Mouse (Mus musculus) kidney, embryonic 16.5 days (tissue): ENCODE data around the gene Emc6. TPM values are rescaled to one million over a fixed set of nuclear protein-coding genes. Genes with fewer than 3 reads are reported as not detected.

Experiments
- ATAC-seq: fragments of 200-750 bp; cut with Nextera tagmentation; 2 replicates; pipeline ENCODE4 v1.8.0; 2017; ENCODE audit warnings: moderate TSS enrichment; ENCODE audit not compliant: low FRiP score, low TSS enrichment
- H3K27ac ChIP-seq: fragments of 300-500 bp; sonication (generic); 2 replicates; pipeline ENCODE4 v1.5.1; 2014; ENCODE audit warnings: low read length
- H3K27me3 ChIP-seq: fragments of 300-500 bp; sonication (generic); 2 replicates; pipeline ENCODE4 v1.6.1; 2014; ENCODE audit warnings: low read length, control low read depth, mixed read lengths; ENCODE audit not compliant: insufficient read depth
- H3K36me3 ChIP-seq: fragments of 300-500 bp; sonication (generic); 2 replicates; pipeline ENCODE4 v1.6.1; 2014; ENCODE audit warnings: low read length, control low read depth, mixed read lengths; ENCODE audit not compliant: insufficient read depth
- H3K4me1 ChIP-seq: fragments of 300-500 bp; sonication (generic); 2 replicates; pipeline ENCODE4 v1.6.1; 2014; ENCODE audit warnings: low read length, control low read depth, mixed read lengths; ENCODE audit not compliant: insufficient read depth
- H3K4me2 ChIP-seq: fragments of 300-500 bp; sonication (generic); replicated peaks from 2 replicates; pipeline ENCODE4 v1.6.1; 2014; ENCODE audit warnings: low read depth, low read length
- H3K4me3 ChIP-seq: fragments of 300-500 bp; sonication (generic); 2 replicates; pipeline ENCODE4 v1.5.1; 2014; ENCODE audit warnings: mild to moderate bottlenecking, low read length
- H3K9ac ChIP-seq: fragments of 300-500 bp; sonication (generic); replicated peaks from 2 replicates; pipeline ENCODE4 v1.6.1; 2014; ENCODE audit warnings: low read length
- H3K9me3 ChIP-seq: fragments of 300-500 bp; sonication (generic); 2 replicates; pipeline ENCODE4 v1.6.1; 2016; ENCODE audit warnings: low read length, control low read depth
- WGBS: fragments of 180-500 bp; shearing (Covaris S2); extraction: QIAGEN DNeasy Blood & Tissue Kit; methylation state at CpG from one replicate; pipeline ENCODE4 v1.1.7; 2014; 5-methylcytosine and 5-hydroxymethylcytosine counted together
- polyA plus RNA-seq: library from polyadenylated mRNA; unstranded; fragments of >200 nt; fragmentation: Nextera tagmentation; extraction: Ambion mirVana; gene quantifications from 2 replicates; pipeline ENCODE4 v1.2.1, GENCODE M21; 2015

Gene Emc6
- polyA plus RNA-seq, 1 experiment from 2014 or later, result 123 TPM

DNA sequence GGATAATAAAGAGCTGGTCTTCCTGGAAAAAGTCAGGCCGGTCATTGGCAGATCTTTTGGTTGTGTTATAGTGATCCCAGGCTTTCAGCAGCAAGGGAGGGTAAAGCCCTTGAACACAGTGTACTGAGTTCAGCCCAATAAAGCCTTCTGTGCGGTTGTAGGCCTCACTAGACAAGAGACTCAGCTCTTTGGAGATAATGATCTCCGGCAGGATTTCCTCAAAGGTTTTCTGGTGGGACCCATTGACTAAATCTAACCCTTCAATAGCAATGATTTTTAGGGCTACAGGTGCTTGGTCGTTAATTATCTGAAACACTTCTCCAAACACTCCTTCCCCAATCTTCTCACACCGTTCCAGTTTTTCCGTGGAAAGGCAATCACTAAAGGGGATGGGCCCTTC is 40.2 kb downstream of the Emc6 start:
- H3K36me3 ChIP-seq, result peaks cover 24% of the 10 kb centered on the region
- H3K4me3 ChIP-seq, result peak overlapping the region; percentile 91
- 55% methylated on average over 6 of the region's 6 CpGs for WGBS
- no peak for ATAC-seq
- no peaks in the 10 kb centered on the region for H3K27me3 ChIP-seq
- peak overlapping the region; percentile 67 for H3K4me2 ChIP-seq
- H3K27ac ChIP-seq, result no peak overlapping the region
- H3K9ac ChIP-seq, result peak overlapping the region; percentile 70
- H3K4me1 ChIP-seq, result peaks cover 32% of the 10 kb centered on the region
- H3K9me3 ChIP-seq, result no peaks in the 10 kb centered on the region

- Histone ChIP-seq H3K27ac (no peak overlapping the region), H3K4me2 (peak overlapping the region; percentile 26), H3K4me3 (no peak overlapping the region; the same call in 1 of the 2 replicates), H3K27me3 (no peaks in the 10 kb centered on the region), H3K36me3 (peaks cover 34% of the 10 kb centered on the region), H3K9ac (0 out of 2 replicates have a peak overlapping the region, but pooled peaks have one; percentile 3), H3K4me1 (peaks cover 32% of the 10 kb centered on the region), H3K9me3 (no peaks in the 10 kb centered on the region)
- ATAC-seq, result no peak
- 76% methylated on average over 5 of the region's 5 CpGs for WGBS
Measured at GRCm38 (mm10) chr11:73134222-73134621, 42.6 kb downstream of the Emc6 start.

DNA sequence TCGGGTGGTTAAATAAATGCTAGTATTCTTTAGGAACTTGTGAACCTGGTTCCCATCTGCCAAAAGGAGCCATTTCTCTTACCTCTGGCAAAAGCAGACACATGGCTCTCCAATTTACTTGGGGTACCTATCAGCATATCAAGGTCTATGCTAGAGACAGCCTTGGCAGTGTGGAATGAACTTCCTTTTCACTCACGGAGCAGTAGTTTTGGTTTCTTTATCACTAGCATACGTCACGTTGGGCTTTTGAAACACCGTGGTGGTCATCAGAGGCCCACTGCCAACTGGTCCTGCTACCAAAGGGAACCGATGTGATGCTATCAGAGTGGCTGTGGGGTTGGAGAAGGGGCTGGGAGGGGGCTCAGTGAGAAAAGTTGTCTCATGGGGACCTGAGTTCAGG is 43.8 kb downstream of the Emc6 start:
- Histone ChIP-seq H3K27me3 (no peaks in the 10 kb centered on the region), H3K36me3 (peaks cover 34% of the 10 kb centered on the region), H3K4me2 (no peak overlapping the region), H3K4me1 (peaks cover 32% of the 10 kb centered on the region), H3K9ac (no peak overlapping the region), H3K27ac (no peak overlapping the region), H3K9me3 (no peaks in the 10 kb centered on the region), H3K4me3 (no peak overlapping the region)
- 95% methylated on average over 6 of the region's 6 CpGs for WGBS
- ATAC-seq, result no peak

DNA sequence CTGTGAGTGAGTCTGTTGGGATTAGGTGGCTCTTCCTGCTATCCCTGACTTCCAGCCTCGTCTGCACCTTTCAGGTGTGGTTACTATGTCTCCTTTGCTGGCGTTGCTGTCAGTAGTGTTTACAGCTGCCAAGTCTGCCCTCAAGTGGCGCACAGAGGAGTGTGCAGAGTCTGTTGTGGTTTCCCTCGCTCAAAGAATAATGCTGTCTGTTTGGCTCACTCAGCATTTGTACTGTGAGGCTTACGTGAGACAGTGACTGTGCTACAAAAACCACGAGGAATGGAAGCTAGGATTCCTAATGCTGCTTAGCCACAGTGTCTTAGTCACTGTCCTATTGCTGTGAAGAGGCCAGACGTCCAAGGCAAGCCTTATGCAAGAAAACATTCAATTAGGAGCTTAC is 45.8 kb downstream of the Emc6 start:
- WGBS, result 78% methylated on average over 7 of the region's 7 CpGs
- H3K27me3 ChIP-seq, result no peaks in the 10 kb centered on the region
- H3K27ac ChIP-seq, result no peak overlapping the region
- ATAC-seq, result no peak
- H3K4me2 ChIP-seq, result no peak overlapping the region
- H3K9me3 ChIP-seq, result no peaks in the 10 kb centered on the region
- peaks cover 18% of the 10 kb centered on the region for H3K4me1 ChIP-seq
- H3K36me3 ChIP-seq, result peaks cover 34% of the 10 kb centered on the region
- H3K4me3 ChIP-seq, result no peak overlapping the region
- no peak overlapping the region for H3K9ac ChIP-seq

- no peaks in the 10 kb centered on the region for H3K9me3 ChIP-seq
- peaks cover 17% of the 10 kb centered on the region; the same call in 1 of the 2 replicates for H3K36me3 ChIP-seq
- H3K4me2 ChIP-seq, result no peak overlapping the region
- H3K4me1 ChIP-seq, result no peaks in the 10 kb centered on the region
- no peak overlapping the region for H3K27ac ChIP-seq
- no peak overlapping the region for H3K9ac ChIP-seq
- H3K4me3 ChIP-seq, result no peak overlapping the region
- 95% methylated on average over 6 of the region's 6 CpGs for WGBS
- H3K27me3 ChIP-seq, result no peaks in the 10 kb centered on the region
- no peak for ATAC-seq
Measured at GRCm38 (mm10) chr11:73126495-73126894, 50.3 kb downstream of the Emc6 start.

Other genes starting within 250 kb of the Emc6 start
- gene Atp2a3, start 215.9 kb downstream of the Emc6 start, polyA plus RNA-seq, result 5.4 and 5.9 TPM in 2 replicates
- 1.7 and 3.1 TPM in 2 replicates for gene P2rx1, start 177.9 kb downstream of the Emc6 start, polyA plus RNA-seq
- gene Camkk1, start 158.0 kb downstream of the Emc6 start, polyA plus RNA-seq, result 7.4 and 7.7 TPM in 2 replicates
- gene Ncbp3, start 129.3 kb downstream of the Emc6 start, polyA plus RNA-seq, result 11.1 and 12.7 TPM in 2 replicates
- gene Itgae, start 86.5 kb downstream of the Emc6 start, polyA plus RNA-seq, result 0.24 and 0.44 TPM in 2 replicates
- gene Haspin, start 38.7 kb downstream of the Emc6 start, polyA plus RNA-seq, result 16.9 and 18.5 TPM in 2 replicates
- 0.81 TPM in 2 replicates for gene P2rx5, start 16.6 kb downstream of the Emc6 start, polyA plus RNA-seq
- gene Tax1bp3, start within 50 bp of the Emc6 start, polyA plus RNA-seq, result 231 and 251 TPM in 2 replicates
- 21.5 and 22.4 TPM in 2 replicates for gene Ctns, start 22.0 kb upstream of the Emc6 start, polyA plus RNA-seq
- 2.4 and 2.6 TPM in 2 replicates for gene Shpk, start 22.4 kb upstream of the Emc6 start, polyA plus RNA-seq
- 0.24 TPM in 1 of 2 replicates, not detected in the other for gene Trpv1, start 57.3 kb upstream of the Emc6 start, polyA plus RNA-seq
- gene Trpv3, start 90.4 kb upstream of the Emc6 start, polyA plus RNA-seq, result 0.12 and 0.21 TPM in 2 replicates
- gene Aspa, start 152.6 kb upstream of the Emc6 start, polyA plus RNA-seq, result 30.8 and 32.0 TPM in 2 replicates
- not detected in 2 replicates for gene Gm49340, start 152.7 kb upstream of the Emc6 start, polyA plus RNA-seq
- gene Spata22, start 152.7 kb upstream of the Emc6 start, polyA plus RNA-seq, result 0.27 and 0.29 TPM in 2 replicates
- not detected in 2 replicates for gene Olfr20, start 173.7 kb upstream of the Emc6 start, polyA plus RNA-seq
- gene Olfr376, start 194.2 kb upstream of the Emc6 start, polyA plus RNA-seq, result not detected in 2 replicates
- gene Olfr1, start 222.6 kb upstream of the Emc6 start, polyA plus RNA-seq, result not detected in 2 replicates